Mouse (Mus musculus): Measurements from ENCODE around the gene Ccn5. TPM values are rescaled to one million over a fixed set of nuclear protein-coding genes. Genes with fewer than 3 reads are reported as not detected.

Gene Ccn5
- polyA plus RNA-seq, 1 experiment from 2014 or later = 0.13 TPM

- no peak overlapping the region for H3K4me2 ChIP-seq
- peak; percentile 58; the same call in 1 of the 2 replicates for ATAC-seq (ENCODE audit: low FRiP score)
- no peak overlapping the region for H3K9ac ChIP-seq
- WGBS = 80% methylated on average over 6 of the region's 6 CpGs
- no peaks in the 10 kb centered on the region for H3K36me3 ChIP-seq
- peaks cover 17% of the 10 kb centered on the region for H3K4me1 ChIP-seq (replicated peaks)
- H3K27me3 ChIP-seq = peaks cover 79% of the 10 kb centered on the region
- H3K9me3 ChIP-seq = no peaks in the 10 kb centered on the region
- no peak overlapping the region for H3K4me3 ChIP-seq
- no peak overlapping the region for H3K27ac ChIP-seq
Measured at GRCm38 (mm10) chr2:163857233-163857632, 36.6 kb downstream of the Ccn5 start.

DNA sequence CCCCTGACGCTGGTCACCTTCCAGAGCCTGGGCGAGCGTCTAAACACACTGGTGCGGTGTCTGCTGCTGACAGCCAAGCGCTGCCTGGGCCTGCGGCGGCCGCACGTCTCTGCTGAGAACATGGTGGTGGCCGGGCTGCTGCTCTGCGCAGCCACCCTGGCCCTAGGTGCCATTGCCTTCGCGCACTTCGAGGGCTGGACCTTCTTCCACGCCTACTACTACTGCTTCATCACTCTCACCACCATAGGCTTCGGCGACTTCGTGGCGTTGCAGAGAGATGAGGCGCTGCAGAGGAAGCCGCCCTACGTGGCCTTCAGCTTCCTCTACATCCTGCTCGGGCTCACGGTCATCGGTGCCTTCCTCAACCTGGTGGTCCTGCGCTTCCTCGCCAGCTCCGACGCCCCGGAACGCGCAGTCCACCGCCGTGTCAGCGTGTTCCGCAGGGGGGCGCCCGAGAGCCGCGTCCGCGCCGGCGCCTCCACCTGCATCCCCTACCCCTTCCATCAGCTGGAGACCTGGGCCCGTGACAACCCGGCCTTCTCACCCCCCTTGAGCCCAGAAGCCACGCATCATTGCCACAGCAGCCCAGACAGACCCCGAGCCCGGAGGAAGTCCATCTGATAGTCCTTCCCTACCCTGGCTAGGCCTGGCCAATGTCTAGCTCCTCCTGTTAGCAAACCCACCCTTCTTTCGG lies 37.7 kb downstream of the Ccn5 start:
- WGBS = 16% methylated on average over 50 of the region's 50 CpGs
- peak overlapping the region; percentile 35; the same call in 1 of the 2 replicates for H3K9ac ChIP-seq
- peak overlapping the region; percentile 17 for H3K4me3 ChIP-seq
- ATAC-seq (ENCODE audit: low FRiP score) = peak; percentile 79
- peaks cover 69% of the 10 kb centered on the region for H3K27me3 ChIP-seq
- no peaks in the 10 kb centered on the region for H3K9me3 ChIP-seq
- peak overlapping the region; percentile 43 for H3K4me2 ChIP-seq
- H3K4me1 ChIP-seq (replicated peaks) = peaks cover 14% of the 10 kb centered on the region
- H3K36me3 ChIP-seq = peaks cover 4% of the 10 kb centered on the region; the same call in 1 of the 2 replicates
- H3K27ac ChIP-seq = no peak overlapping the region

GRCm38 (mm10) chr2:163865311-163865710 lies 44.6 kb downstream of the Ccn5 start:
- WGBS = 90% methylated on average over 5 of the region's 5 CpGs
- H3K36me3 ChIP-seq = peaks cover 7% of the 10 kb centered on the region; the same call in 1 of the 2 replicates

DNA sequence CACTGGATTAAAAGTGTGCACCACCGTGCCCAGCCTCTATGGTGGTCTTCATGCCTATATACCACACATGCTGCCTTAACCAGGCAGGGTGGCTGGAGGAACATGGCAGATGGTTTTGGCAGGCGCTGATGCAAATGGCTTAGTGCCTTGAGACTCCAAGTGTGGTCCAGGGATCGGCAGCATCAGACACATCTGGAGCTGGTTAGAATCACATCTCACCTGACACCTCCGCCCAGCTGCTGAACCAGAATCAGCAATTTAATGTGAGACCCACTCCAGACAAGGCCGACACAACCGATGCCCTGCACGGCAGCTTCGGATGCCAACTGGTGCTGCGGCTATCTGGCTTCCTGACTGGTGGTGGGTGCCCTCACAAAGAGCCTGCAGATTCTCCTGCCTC lies 45.4 kb downstream of the Ccn5 start:
- Histone ChIP-seq H3K36me3 (peaks cover 7% of the 10 kb centered on the region; the same call in 1 of the 2 replicates), H3K9me3 (no peaks in the 10 kb centered on the region), H3K4me3 (no peak overlapping the region), H3K4me1 (replicated peaks) (peaks cover 13% of the 10 kb centered on the region), H3K27me3 (0 out of 2 replicates have a peak, but pooled peaks cover 2% of the 10 kb centered on the region), H3K27ac (no peak overlapping the region), H3K4me2 (no peak overlapping the region), H3K9ac (no peak overlapping the region)
- no peak for ATAC-seq (ENCODE audit: low FRiP score)
- WGBS = 91% methylated on average over 9 of the region's 9 CpGs

More at GRCm38 (mm10) chr2:163865311-163865710, 44.6 kb downstream of the Ccn5 start:
- H3K9me3 ChIP-seq = no peaks in the 10 kb centered on the region
- no peak overlapping the region for H3K4me3 ChIP-seq
- H3K4me1 ChIP-seq (replicated peaks) = peaks cover 9% of the 10 kb centered on the region
- H3K27ac ChIP-seq = no peak overlapping the region
- H3K27me3 ChIP-seq = 0 out of 2 replicates have a peak, but pooled peaks cover 2% of the 10 kb centered on the region
- H3K9ac ChIP-seq = no peak overlapping the region
- H3K4me2 ChIP-seq = no peak overlapping the region
- ATAC-seq (ENCODE audit: low FRiP score) = no peak

GRCm38 (mm10) chr2:163869783-163870182 lies 49.1 kb downstream of the Ccn5 start:
- H3K9ac ChIP-seq = 0 out of 2 replicates have a peak overlapping the region, but pooled peaks have one; percentile 30
- no peaks in the 10 kb centered on the region for H3K36me3 ChIP-seq
- WGBS = 46% methylated on average over 5 of the region's 5 CpGs
- H3K4me2 ChIP-seq = no peak overlapping the region
- no peaks in the 10 kb centered on the region for H3K9me3 ChIP-seq
- H3K4me3 ChIP-seq = no peak overlapping the region
- ATAC-seq (ENCODE audit: low FRiP score) = no peak
- H3K27me3 ChIP-seq = no peaks in the 10 kb centered on the region
- peak overlapping the region; percentile 31 for H3K27ac ChIP-seq
- H3K4me1 ChIP-seq (replicated peaks) = peaks cover 17% of the 10 kb centered on the region

GRCm38 (mm10) chr2:163871266-163871665 lies 50.6 kb downstream of the Ccn5 start:
- no peak for ATAC-seq (ENCODE audit: low FRiP score)
- H3K27me3 ChIP-seq = 0 out of 2 replicates have a peak, but pooled peaks cover 2% of the 10 kb centered on the region
- H3K36me3 ChIP-seq = no peaks in the 10 kb centered on the region
- WGBS = 86% methylated on average over 4 of the region's 4 CpGs
- H3K9ac ChIP-seq = no peak overlapping the region
- H3K4me3 ChIP-seq = no peak overlapping the region
- no peaks in the 10 kb centered on the region for H3K9me3 ChIP-seq
- H3K27ac ChIP-seq = no peak overlapping the region; the same call in 1 of the 2 replicates
- peaks cover 32% of the 10 kb centered on the region for H3K4me1 ChIP-seq (replicated peaks)
- no peak overlapping the region for H3K4me2 ChIP-seq

GRCm38 (mm10) chr2:163871906-163872305 lies 51.2 kb downstream of the Ccn5 start:
- Histone ChIP-seq H3K9me3 (no peaks in the 10 kb centered on the region), H3K9ac (no peak overlapping the region), H3K4me2 (no peak overlapping the region), H3K4me3 (no peak overlapping the region), H3K27me3 (0 out of 2 replicates have a peak, but pooled peaks cover 2% of the 10 kb centered on the region), H3K27ac (no peak overlapping the region), H3K36me3 (no peaks in the 10 kb centered on the region), H3K4me1 (replicated peaks) (peaks cover 38% of the 10 kb centered on the region)
- 59% methylated on average over 3 of the region's 3 CpGs for WGBS
- no peak for ATAC-seq (ENCODE audit: low FRiP score)

GRCm38 (mm10) chr2:163874877-163875276 lies 54.2 kb downstream of the Ccn5 start:
- Histone ChIP-seq H3K4me2 (no peak overlapping the region), H3K27me3 (0 out of 2 replicates have a peak, but pooled peaks cover 2% of the 10 kb centered on the region), H3K4me3 (no peak overlapping the region), H3K36me3 (no peaks in the 10 kb centered on the region), H3K27ac (peak overlapping the region; percentile 66), H3K9me3 (no peaks in the 10 kb centered on the region), H3K9ac (peak overlapping the region; percentile 43; the same call in 1 of the 2 replicates), H3K4me1 (replicated peaks) (peaks cover 40% of the 10 kb centered on the region)
- WGBS = 9% methylated on average over 5 of the region's 5 CpGs
- ATAC-seq (ENCODE audit: low FRiP score) = peak; percentile 59; the same call in 1 of the 2 replicates

- 0 out of 2 replicates have a peak, but pooled peaks cover 2% of the 10 kb centered on the region for H3K27me3 ChIP-seq
- peaks cover 34% of the 10 kb centered on the region for H3K4me1 ChIP-seq (replicated peaks)
- H3K36me3 ChIP-seq = no peaks in the 10 kb centered on the region
- ATAC-seq (ENCODE audit: low FRiP score) = peak; percentile 70
- peak overlapping the region; percentile 66 for H3K27ac ChIP-seq
- H3K4me2 ChIP-seq = no peak overlapping the region
- H3K9me3 ChIP-seq = no peaks in the 10 kb centered on the region
- peak overlapping the region; percentile 43 for H3K9ac ChIP-seq
- WGBS = 54% methylated on average over 7 of the region's 7 CpGs
- H3K4me3 ChIP-seq = no peak overlapping the region
Measured at GRCm38 (mm10) chr2:163875484-163875883, 54.8 kb downstream of the Ccn5 start.

GRCm38 (mm10) chr2:163876830-163877498 lies 56.3 kb downstream of the Ccn5 start:
- no peak for ATAC-seq (ENCODE audit: low FRiP score)

DNA sequence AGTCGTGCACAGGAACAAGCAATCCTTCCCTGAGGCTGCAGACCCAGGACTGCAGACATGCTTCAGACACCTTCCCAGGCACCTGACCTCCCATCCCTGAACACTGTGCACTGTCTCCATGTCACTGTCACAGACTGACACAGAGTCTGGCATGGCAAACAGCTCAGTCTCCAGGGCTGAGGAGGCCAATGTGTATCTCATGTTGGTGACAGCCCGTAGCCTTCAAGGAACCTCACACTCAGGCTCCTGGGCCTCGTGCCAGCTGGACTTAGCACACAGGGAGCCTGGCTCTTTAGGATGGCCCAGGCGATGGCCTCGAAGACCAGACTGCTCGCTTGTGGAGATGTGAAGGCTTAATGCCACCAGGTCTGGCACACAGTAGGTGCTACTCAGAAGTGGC lies 60.2 kb downstream of the Ccn5 start:
- no peaks in the 10 kb centered on the region for H3K9me3 ChIP-seq
- WGBS = 87% methylated on average over 6 of the region's 6 CpGs

More at GRCm38 (mm10) chr2:163876830-163877498, 56.3 kb downstream of the Ccn5 start:
- H3K36me3 ChIP-seq = no peaks in the 10 kb centered on the region
- no peak overlapping the region for H3K27ac ChIP-seq
- no peak overlapping the region for H3K4me3 ChIP-seq
- WGBS = 72% methylated on average over 14 of the region's 14 CpGs
- no peak overlapping the region for H3K4me2 ChIP-seq
- no peak overlapping the region for H3K9ac ChIP-seq
- no peaks in the 10 kb centered on the region for H3K9me3 ChIP-seq
- H3K4me1 ChIP-seq (replicated peaks) = peaks cover 31% of the 10 kb centered on the region
- H3K27me3 ChIP-seq = 0 out of 2 replicates have a peak, but pooled peaks cover 2% of the 10 kb centered on the region

More for the DNA sequence above, 60.2 kb downstream of the Ccn5 start:
- H3K4me3 ChIP-seq = no peak overlapping the region
- no peak overlapping the region for H3K9ac ChIP-seq
- ATAC-seq (ENCODE audit: low FRiP score) = no peak; the same call in 1 of the 2 replicates
- no peak overlapping the region for H3K4me2 ChIP-seq
- no peaks in the 10 kb centered on the region for H3K36me3 ChIP-seq
- no peak overlapping the region for H3K27ac ChIP-seq
- H3K27me3 ChIP-seq = 0 out of 2 replicates have a peak, but pooled peaks cover 2% of the 10 kb centered on the region
- peaks cover 19% of the 10 kb centered on the region for H3K4me1 ChIP-seq (replicated peaks)
